Mouse (Mus musculus) monocyte, adult 59 days (primary cell): Measurements from ENCODE around the gene Ubqln3. TPM values are rescaled to one million over a fixed set of nuclear protein-coding genes. Genes with fewer than 3 reads are reported as not detected.

Experiments used
- total RNA-seq, 2 experiments: library from RNA; stranded (reverse); gene quantifications; one replicate each; pipeline ENCODE4 v1.2.4; 2023

The Ubqln3 gene
- total RNA-seq = not detected

DNA sequence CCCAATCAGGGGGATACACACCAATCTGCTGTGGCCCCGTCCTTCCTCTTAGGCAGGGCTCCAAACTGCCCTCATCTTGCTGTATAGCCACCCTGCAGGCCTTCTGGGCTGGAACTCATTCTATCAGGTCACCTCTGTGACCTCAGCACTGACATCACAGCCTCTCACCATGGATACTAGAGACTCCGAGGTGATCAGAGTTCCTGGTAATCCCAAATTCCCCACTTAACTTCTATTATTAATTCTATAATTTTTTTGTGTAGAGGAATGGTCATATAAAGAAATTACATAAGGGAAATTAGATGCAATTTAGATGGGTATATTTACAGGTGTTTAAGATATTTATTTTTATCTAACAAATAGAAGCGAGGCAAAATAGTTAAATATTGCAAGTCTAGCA lies at the start of gene Ubqln3:
Gene Ubqln3, minus strand, starts transcription at position 101 of the 400 bp plus-strand sequence.

GRCm38 (mm10) chr7:104183292-104183691 lies 40.2 kb upstream of the Ubqln3 start, which contains the start of gene Olfr648:
Gene Olfr648 (minus strand): TSS chr7:104183392.

GRCm38 (mm10) chr7:104150456-104150855 lies 7.4 kb upstream of the Ubqln3 start, which contains the start of gene Ubqlnl:
Gene Ubqlnl (minus strand): TSS chr7:104150556.

GRCm38 (mm10) chr7:104137305-104137704 lies 5.8 kb downstream of the Ubqln3 start, which contains the start of gene Olfr643:
Gene Olfr643 (minus strand): TSS chr7:104137405.

DNA sequence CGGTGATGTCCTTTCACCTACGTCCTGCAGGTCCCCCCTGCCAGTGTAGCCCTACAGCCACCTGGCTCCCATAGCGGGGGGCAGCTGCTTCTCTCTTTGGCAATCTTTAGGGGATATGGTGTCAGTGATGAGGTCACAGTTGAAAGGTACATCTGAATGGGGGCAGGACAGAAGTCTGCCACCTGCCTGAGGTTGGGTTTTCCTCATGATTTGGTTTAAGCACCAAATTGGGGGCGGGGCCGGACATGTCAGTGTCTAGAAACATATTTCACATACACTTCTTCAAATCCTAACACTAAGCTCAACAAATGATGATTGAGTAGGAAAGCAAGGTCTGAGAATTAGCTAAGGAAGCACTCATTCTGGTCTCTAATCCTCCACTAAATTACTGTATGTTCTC lies 13.4 kb downstream of the Ubqln3 start, which contains the start of gene Ubqln5:
Gene Ubqln5, minus strand, starts transcription at position 101 of the 400 bp plus-strand sequence.

GRCm38 (mm10) chr7:104104757-104104972 lies 38.4 kb downstream of the Ubqln3 start, which contains the start of gene Olfr646:
Gene Olfr646 (plus strand): TSS chr7:104104873.

Other genes starting within 250 kb of the Ubqln3 start
- gene Olfr64, start 248.8 kb downstream of the Ubqln3 start, total RNA-seq = not detected
- not detected for gene Olfr65, start 239.8 kb downstream of the Ubqln3 start, total RNA-seq
- not detected for gene Olfr631, start 214.5 kb downstream of the Ubqln3 start, total RNA-seq
- not detected for gene Olfr632, start 208.9 kb downstream of the Ubqln3 start, total RNA-seq
- not detected for gene Olfr633, start 198.8 kb downstream of the Ubqln3 start, total RNA-seq
- gene Olfr635, start 172.1 kb downstream of the Ubqln3 start, total RNA-seq = not detected
- not detected for gene Olfr638, start 144.5 kb downstream of the Ubqln3 start, total RNA-seq
- gene Olfr639, start 126.0 kb downstream of the Ubqln3 start, total RNA-seq = under 1 TPM; 0.09 to 0.10 TPM
- not detected for gene Olfr640, start 117.7 kb downstream of the Ubqln3 start, total RNA-seq
- gene Olfr641, start 107.8 kb downstream of the Ubqln3 start, total RNA-seq = not detected
- gene Olfr642, start 90.6 kb downstream of the Ubqln3 start, total RNA-seq = not detected
- not detected for gene 4930516K23Rik, start 81.8 kb downstream of the Ubqln3 start, total RNA-seq
- not detected for gene Olfr644, start 71.4 kb downstream of the Ubqln3 start, total RNA-seq
- not detected for gene Olfr645, start 57.8 kb downstream of the Ubqln3 start, total RNA-seq
- gene Olfr646, start 38.4 kb downstream of the Ubqln3 start, total RNA-seq = under 1 TPM in 1 of 2 experiments, not detected in 1; 0.15 TPM
- gene Ubqln5, start 13.5 kb downstream of the Ubqln3 start, total RNA-seq = not detected
- not detected for gene Olfr643, start 5.9 kb downstream of the Ubqln3 start, total RNA-seq
- not detected for gene Ubqlnl, start 7.3 kb upstream of the Ubqln3 start, total RNA-seq
- not detected for gene Olfm5, start 21.6 kb upstream of the Ubqln3 start, total RNA-seq
- gene Olfr648, start 40.1 kb upstream of the Ubqln3 start, total RNA-seq = not detected
- gene Olfr649, start 52.7 kb upstream of the Ubqln3 start, total RNA-seq = not detected
- gene Trim6, start 75.5 kb upstream of the Ubqln3 start, total RNA-seq = under 1 TPM; 0.24 to 0.39 TPM
- 10 to 100 TPM; 20.9 to 21.9 TPM for gene Trim34a, start 101.2 kb upstream of the Ubqln3 start, total RNA-seq
- 10 to 100 TPM; 13.3 to 15.3 TPM for gene Trim5, start 144.8 kb upstream of the Ubqln3 start, total RNA-seq
- gene Trim12a, start 172.2 kb upstream of the Ubqln3 start, total RNA-seq = 10 to 100 TPM; 43.9 to 46.9 TPM
- 1 to 10 TPM; 1.9 to 2.5 TPM for gene Trim34b, start 186.2 kb upstream of the Ubqln3 start, total RNA-seq
- gene Trim12c, start 210.1 kb upstream of the Ubqln3 start, total RNA-seq = 10 to 100 TPM; 27.5 to 28.4 TPM
- 10 to 100 TPM in 1 of 2 experiments, 1 to 10 TPM in 1; 9.3 to 11.8 TPM for gene Trim30b, start 226.6 kb upstream of the Ubqln3 start, total RNA-seq